Mouse (Mus musculus) forebrain, postnatal 0 days (tissue): ENCODE data around the gene Olfr1371. TPM values are rescaled to one million over a fixed set of nuclear protein-coding genes. Genes with fewer than 3 reads are reported as not detected.
"Not testable (repeated sequence)": the region's sequence is repeated elsewhere in the genome, so short reads cannot be mapped to it uniquely, and the experiment has no call there.

ENCODE experiments used
- ATAC-seq: fragments of 200-750 bp; cut with Nextera tagmentation; 2 replicates; pipeline ENCODE4 v1.8.0; 2017; ENCODE audit warnings: mild to moderate bottlenecking, moderate library complexity
- DNase-seq: peaks from one replicate; pipeline ENCODE4 v3.0.0-alpha.2; 2015
- H3K27ac ChIP-seq: fragments of 300-500 bp; sonication (generic); 2 replicates; pipeline ENCODE4 v1.5.1; 2014; ENCODE audit warnings: low read depth, mild to moderate bottlenecking, antibody characterized with exemption, low read length, moderate library complexity, mixed read lengths
- H3K27me3 ChIP-seq: fragments of 300-500 bp; sonication (generic); 2 replicates; pipeline ENCODE4 v1.6.1; 2014; ENCODE audit warnings: mild to moderate bottlenecking, low read length, mixed read lengths; ENCODE audit not compliant: insufficient read depth
- H3K36me3 ChIP-seq: fragments of 300-500 bp; sonication (generic); 2 replicates; pipeline ENCODE4 v1.6.1; 2014; ENCODE audit warnings: mild to moderate bottlenecking, moderate library complexity; ENCODE audit not compliant: insufficient read depth
- H3K4me1 ChIP-seq: fragments of 300-500 bp; sonication (generic); 2 replicates; pipeline ENCODE4 v1.6.1; 2014; ENCODE audit warnings: antibody characterized with exemption; ENCODE audit not compliant: insufficient read depth
- H3K4me2 ChIP-seq: fragments of 300-500 bp; sonication (generic); 2 replicates; pipeline ENCODE4 v1.6.1; 2014; ENCODE audit warnings: low read depth, mild to moderate bottlenecking, moderate library complexity
- H3K4me3 ChIP-seq: fragments of 300-500 bp; sonication (generic); 2 replicates; pipeline ENCODE4 v1.5.1; 2014; ENCODE audit warnings: low read depth, low read length, mixed read lengths
- H3K9ac ChIP-seq: fragments of 300-500 bp; sonication (generic); 2 replicates; pipeline ENCODE4 v1.6.1; 2014; ENCODE audit warnings: mild to moderate bottlenecking
- H3K9me3 ChIP-seq: fragments of 300-500 bp; sonication (generic); 2 replicates; pipeline ENCODE4 v1.6.1; 2016; ENCODE audit warnings: low read length
- CTCF ChIP-seq: sonication (generic); IDR thresholded peaks from 2 replicates; pipeline ENCODE4 v1.5.1; 2016; ENCODE audit warnings: antibody characterized with exemption, control low read depth, low read depth
- WGBS: fragments of 180-500 bp; shearing (Covaris S2); extraction: QIAGEN DNeasy Blood & Tissue Kit; methylation state at CpG from one replicate; pipeline ENCODE4 v1.1.7; 2014; 5-methylcytosine and 5-hydroxymethylcytosine counted together
- polyA plus RNA-seq: library from polyadenylated mRNA; unstranded; fragments of >200 nt; fragmentation: Nextera tagmentation; extraction: Ambion mirVana; gene quantifications from 2 replicates; pipeline ENCODE4 v1.2.1, GENCODE M21; 2015
- total RNA-seq: library from RNA; depleted of rRNA; stranded (reverse); fragments of >200 nt; gene quantifications from 2 replicates; pipeline ENCODE4 v1.2.3, GENCODE M21; 2014

Gene Olfr1371
- total and polyA plus RNA-seq, 2 experiments from 2014 or later = not detected

- no peaks in the 10 kb centered on the region for H3K9me3 ChIP-seq
- H3K27me3 ChIP-seq = no peaks in the 10 kb centered on the region
- ATAC-seq (no peak), DNase-seq (no peak)
- H3K4me3 ChIP-seq = no peak overlapping the region
- no peak overlapping the region for H3K27ac ChIP-seq
- 59% methylated on average over 3 of the region's 3 CpGs for WGBS
- H3K9ac ChIP-seq = no peak overlapping the region
- no peak for TF ChIP-seq CTCF
- H3K36me3 ChIP-seq = no peaks in the 10 kb centered on the region
- no peak overlapping the region for H3K4me2 ChIP-seq
- peaks cover 3% of the 10 kb centered on the region for H3K4me1 ChIP-seq
These were observed 12.3 kb upstream of the Olfr1371 start for GRCm38 (mm10) chr11:52225986-52226599.

DNA sequence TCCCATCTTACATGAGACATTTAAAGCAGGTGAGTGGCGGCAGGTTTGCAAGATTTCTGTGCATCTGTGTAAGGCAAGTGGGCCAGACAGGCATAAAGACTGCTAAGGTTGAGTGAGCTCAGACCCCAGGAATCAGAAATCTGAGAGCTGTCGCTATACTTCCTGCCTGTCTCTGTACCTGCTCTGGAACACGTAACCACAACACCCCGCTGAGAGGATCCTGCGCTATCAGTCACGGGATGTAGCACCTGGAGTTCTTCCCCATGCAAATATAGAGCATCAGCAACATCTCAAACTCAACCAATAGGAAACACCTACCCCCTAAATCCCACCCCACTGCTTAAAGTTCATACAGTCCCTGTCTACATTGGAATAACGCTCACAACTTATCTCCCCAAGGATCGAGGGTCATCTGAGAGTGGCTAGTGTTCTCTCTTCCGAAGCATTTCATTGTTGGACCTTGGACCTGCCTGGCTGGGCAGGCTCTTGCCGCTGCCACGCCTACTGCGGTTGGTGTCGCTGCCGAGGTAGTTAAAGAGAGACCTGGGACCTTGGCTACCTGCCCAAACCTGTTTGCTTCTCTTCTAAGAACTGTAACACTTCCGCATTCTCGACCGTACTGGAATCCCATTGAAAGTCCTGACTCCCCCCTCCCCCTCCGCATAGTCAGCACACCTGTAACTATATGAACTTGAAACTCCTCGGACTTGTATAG is 10.3 kb upstream of the Olfr1371 start:
- Histone ChIP-seq H3K4me3 (no peak overlapping the region), H3K27ac (no peak overlapping the region), H3K27me3 (no peaks in the 10 kb centered on the region), H3K9me3 (no peaks in the 10 kb centered on the region), H3K36me3 (no peaks in the 10 kb centered on the region), H3K4me2 (no peak overlapping the region), H3K4me1 (0 out of 2 replicates have a peak, but pooled peaks cover 3% of the 10 kb centered on the region), H3K9ac (no peak overlapping the region)
- ATAC-seq = no peak
- WGBS = 18% methylated on average over 19 of the region's 19 CpGs
- DNase-seq = no peak
- TF ChIP-seq CTCF = no peak

- DNase-seq = no peak
- WGBS = 70% methylated on average over 6 of the region's 6 CpGs
- no peak overlapping the region for H3K4me2 ChIP-seq
- no peaks in the 10 kb centered on the region for H3K27me3 ChIP-seq
- H3K4me3 ChIP-seq = no peak overlapping the region
- H3K36me3 ChIP-seq = no peaks in the 10 kb centered on the region
- 0 out of 2 replicates have a peak, but pooled peaks have one; percentile 20 for TF ChIP-seq CTCF
- 0 out of 2 replicates have a peak, but pooled peaks cover 3% of the 10 kb centered on the region for H3K4me1 ChIP-seq
- H3K9me3 ChIP-seq = no peaks in the 10 kb centered on the region
- ATAC-seq = no peak
- no peak overlapping the region for H3K27ac ChIP-seq
- H3K9ac ChIP-seq = no peak overlapping the region
These were observed 9.1 kb upstream of the Olfr1371 start for GRCm38 (mm10) chr11:52222891-52223290.

GRCm38 (mm10) chr11:52221921-52222320 is 8.1 kb upstream of the Olfr1371 start:
- WGBS = 91% methylated on average over 6 of the region's 6 CpGs
- H3K4me1 ChIP-seq, ATAC-seq, H3K27ac ChIP-seq, DNase-seq, H3K4me2 ChIP-seq, H3K27me3 ChIP-seq, H3K9me3 ChIP-seq, H3K36me3 ChIP-seq, H3K4me3 ChIP-seq, H3K9ac ChIP-seq: not testable (repeated sequence)

DNA sequence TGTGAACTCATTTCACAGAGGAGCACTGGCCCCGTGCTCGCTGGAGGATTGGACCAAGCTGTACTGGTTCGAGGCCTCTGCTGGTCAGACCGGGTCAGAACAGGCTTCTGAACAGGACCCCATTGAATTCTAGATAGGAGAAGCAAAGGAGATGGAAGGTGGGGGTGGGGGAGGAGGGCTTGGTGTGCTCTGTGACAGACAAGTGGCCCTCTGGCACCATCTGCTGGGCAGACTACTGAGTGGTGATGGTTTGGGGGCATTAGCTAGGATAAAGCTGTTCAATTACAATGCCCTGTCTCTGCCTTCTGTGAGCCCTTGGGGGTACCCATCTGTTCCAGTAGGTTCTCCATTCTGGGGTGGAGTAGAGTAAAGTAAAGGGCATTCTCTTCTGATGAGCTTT is 6.5 kb upstream of the Olfr1371 start:
- ATAC-seq = peak; percentile 91
- 0 out of 2 replicates have a peak, but pooled peaks cover 3% of the 10 kb centered on the region for H3K4me1 ChIP-seq
- 19% methylated on average over 4 of the region's 4 CpGs for WGBS
- H3K36me3 ChIP-seq = no peaks in the 10 kb centered on the region
- DNase-seq = peak; percentile 82
- 0 out of 2 replicates have a peak overlapping the region, but pooled peaks have one; percentile 23 for H3K4me2 ChIP-seq
- H3K4me3 ChIP-seq = no peak overlapping the region
- H3K27me3 ChIP-seq = no peaks in the 10 kb centered on the region
- no peak overlapping the region for H3K9ac ChIP-seq
- H3K9me3 ChIP-seq = no peaks in the 10 kb centered on the region
- no peak overlapping the region for H3K27ac ChIP-seq
- peak; percentile 89 for TF ChIP-seq CTCF

DNA sequence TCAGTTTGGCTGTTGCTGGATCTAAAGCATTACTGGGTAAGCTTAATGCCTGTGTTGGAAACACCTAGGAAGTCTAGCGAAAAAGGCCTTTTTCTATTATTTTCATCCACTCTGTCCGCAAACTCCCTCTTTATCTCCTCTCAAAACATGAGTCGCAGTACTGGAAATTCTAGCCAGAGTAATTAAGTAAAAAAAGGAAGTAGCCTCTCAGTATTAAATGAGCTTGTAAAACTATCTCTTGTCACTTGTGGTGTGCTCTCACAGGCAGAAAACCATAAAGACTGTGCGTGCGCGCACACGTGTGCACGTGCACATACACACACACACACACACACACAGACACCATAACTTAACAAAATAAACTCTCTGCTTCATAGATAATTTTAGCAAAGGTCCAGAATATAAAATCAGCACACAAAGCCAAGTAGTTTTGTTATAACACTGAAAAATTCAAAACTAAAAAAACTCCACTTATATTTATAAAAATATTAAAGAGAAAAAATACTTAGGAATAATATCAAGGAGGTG is 17.2 kb downstream of the Olfr1371 start:
- not testable (repeated sequence) for H3K4me3 ChIP-seq, H3K36me3 ChIP-seq
- WGBS = 93% methylated on average over 8 of the region's 8 CpGs

GRCm38 (mm10) chr11:52180651-52181050 is 33.1 kb downstream of the Olfr1371 start:
- H3K4me1 ChIP-seq, H3K27ac ChIP-seq, DNase-seq, H3K4me3 ChIP-seq, H3K4me2 ChIP-seq, H3K9ac ChIP-seq, H3K27me3 ChIP-seq, H3K36me3 ChIP-seq, H3K9me3 ChIP-seq, ATAC-seq: not testable (repeated sequence)
- 94% methylated on average over 4 of the region's 4 CpGs for WGBS

More for the DNA sequence above, 17.2 kb downstream of the Olfr1371 start:
- H3K27me3 ChIP-seq, H3K9ac ChIP-seq, ATAC-seq, H3K4me1 ChIP-seq, DNase-seq, H3K9me3 ChIP-seq, H3K27ac ChIP-seq, H3K4me2 ChIP-seq: not testable (repeated sequence)

DNA sequence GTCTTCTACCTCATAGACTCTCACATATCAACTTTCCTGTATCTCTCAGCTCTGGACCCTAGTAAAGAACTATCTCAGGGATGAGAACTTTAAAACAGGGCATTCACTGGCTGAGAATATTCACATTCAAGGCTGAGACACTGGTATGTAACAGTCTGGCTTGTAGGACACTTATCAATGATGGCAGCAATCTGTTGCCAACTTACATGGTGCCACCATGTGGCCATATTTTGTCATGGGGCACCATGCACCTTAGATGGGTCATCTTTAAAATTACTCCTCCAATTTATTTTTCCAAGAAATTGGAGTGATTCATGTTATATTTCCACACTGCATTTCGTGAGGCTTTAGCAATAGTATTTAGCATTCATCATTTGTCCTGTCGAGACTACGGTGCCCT is 33.9 kb downstream of the Olfr1371 start:
- ATAC-seq, H3K9ac ChIP-seq, H3K9me3 ChIP-seq, H3K36me3 ChIP-seq, H3K27ac ChIP-seq, DNase-seq, H3K4me3 ChIP-seq, H3K4me1 ChIP-seq, H3K4me2 ChIP-seq, H3K27me3 ChIP-seq: not testable (repeated sequence)
- 100% methylated on average over 1 of the region's 3 CpGs for WGBS
